Mouse (Mus musculus): ENCODE data around the gene B4galt2. TPM values are rescaled to one million over a fixed set of nuclear protein-coding genes. Genes with fewer than 3 reads are reported as not detected.
A peak's percentile ranks its signal among the peaks of the same experiment; 100 is the strongest.

Gene B4galt2
- polyA plus RNA-seq (2015; fragmentation: Nextera tagmentation; extraction: Ambion mirVana) = 10.5 and 11.1 TPM in 2 replicates

GRCm38 (mm10) chr4:117882701-117883691 lies at the start of gene B4galt2:
Gene B4galt2 (minus strand): TSS chr4:117883487.
- Histone ChIP-seq H3K4me2 (ENCODE audit: low read depth, low read length) (peak within 1 kb of the TSS; percentile 97), H3K27me3 (replicated peaks; ENCODE audit: control insufficient read depth, insufficient read depth, low read length) (no peaks in the 10 kb centered on the region), H3K9me3 (ENCODE audit: control insufficient read depth, low read length) (no peaks in the 10 kb centered on the region), H3K9ac (ENCODE audit: low read depth, low read length) (peak within 1 kb of the TSS; percentile 82), H3K36me3 (ENCODE audit: control insufficient read depth, insufficient read depth, low read length) (peaks cover 11% of the 10 kb centered on the region), H3K4me3 (ENCODE audit: low read length) (peak within 1 kb of the TSS; percentile 72), H3K4me1 (ENCODE audit: control insufficient read depth, insufficient read depth, low read length) (peaks cover 25% of the 10 kb centered on the region), H3K27ac (ENCODE audit: low read length) (peak within 1 kb of the TSS; percentile 59)
- whole genome bisulfite sequencing = 2% methylated on average over 88 of the region's 103 CpGs
- ATAC-seq = peak; percentile 45

GRCm38 (mm10) chr4:117929391-117929881 lies 46.1 kb upstream of the B4galt2 start, which contains the start of gene Artn:
Gene Artn (minus strand): TSS chr4:117929763.
- H3K27ac ChIP-seq (ENCODE audit: low read length) = 0 out of 2 replicates have a peak within 1 kb of the TSS, but pooled peaks have one; percentile 21
- H3K9ac ChIP-seq (ENCODE audit: low read depth, low read length) = peak within 1 kb of the TSS; percentile 69
- peak within 1 kb of the TSS; percentile 90 for H3K4me2 ChIP-seq (ENCODE audit: low read depth, low read length)

GRCm38 (mm10) chr4:117928699-117929241 lies 45.5 kb upstream of the B4galt2 start:
- H3K27me3 ChIP-seq (replicated peaks; ENCODE audit: control insufficient read depth, insufficient read depth, low read length) = peaks cover 33% of the 10 kb centered on the region
- peak overlapping the region; percentile 69 for H3K9ac ChIP-seq (ENCODE audit: low read depth, low read length)
- H3K9me3 ChIP-seq (ENCODE audit: control insufficient read depth, low read length) = no peaks in the 10 kb centered on the region
- ATAC-seq = peak; percentile 47
- WGBS = 3% methylated on average over 13 of the region's 13 CpGs
- H3K4me1 ChIP-seq (ENCODE audit: control insufficient read depth, insufficient read depth, low read length) = peaks cover 31% of the 10 kb centered on the region
- 0 out of 2 replicates have a peak overlapping the region, but pooled peaks have one; percentile 21 for H3K27ac ChIP-seq (ENCODE audit: low read length)
- peak overlapping the region; percentile 90 for H3K4me2 ChIP-seq (ENCODE audit: low read depth, low read length)
- no peaks in the 10 kb centered on the region for H3K36me3 ChIP-seq (ENCODE audit: control insufficient read depth, insufficient read depth, low read length)
- H3K4me3 ChIP-seq (ENCODE audit: low read length) = peak overlapping the region; percentile 55

More at GRCm38 (mm10) chr4:117929391-117929881, 46.1 kb upstream of the B4galt2 start, which contains the start of gene Artn:
- under 1% methylated on average over 33 of the region's 33 CpGs for WGBS
- Histone ChIP-seq H3K4me1 (ENCODE audit: control insufficient read depth, insufficient read depth, low read length) (peaks cover 28% of the 10 kb centered on the region), H3K27me3 (replicated peaks; ENCODE audit: control insufficient read depth, insufficient read depth, low read length) (peaks cover 33% of the 10 kb centered on the region), H3K36me3 (ENCODE audit: control insufficient read depth, insufficient read depth, low read length) (no peaks in the 10 kb centered on the region), H3K9me3 (ENCODE audit: control insufficient read depth, low read length) (no peaks in the 10 kb centered on the region), H3K4me3 (ENCODE audit: low read length) (peak within 1 kb of the TSS; percentile 55)
- peak; percentile 54 for ATAC-seq

GRCm38 (mm10) chr4:117928234-117928633 lies 44.9 kb upstream of the B4galt2 start:
- 24% methylated on average over 6 of the region's 6 CpGs for WGBS
- H3K4me2 ChIP-seq (ENCODE audit: low read depth, low read length) = 0 out of 2 replicates have a peak overlapping the region, but pooled peaks have one; percentile 3
- peaks cover 31% of the 10 kb centered on the region for H3K4me1 ChIP-seq (ENCODE audit: control insufficient read depth, insufficient read depth, low read length)
- no peaks in the 10 kb centered on the region for H3K36me3 ChIP-seq (ENCODE audit: control insufficient read depth, insufficient read depth, low read length)
- H3K9me3 ChIP-seq (ENCODE audit: control insufficient read depth, low read length) = no peaks in the 10 kb centered on the region
- no peak overlapping the region for H3K27ac ChIP-seq (ENCODE audit: low read length)
- H3K4me3 ChIP-seq (ENCODE audit: low read length) = peak overlapping the region; percentile 55; the same call in 1 of the 2 replicates
- H3K27me3 ChIP-seq (replicated peaks; ENCODE audit: control insufficient read depth, insufficient read depth, low read length) = peaks cover 33% of the 10 kb centered on the region
- H3K9ac ChIP-seq (ENCODE audit: low read depth, low read length) = peak overlapping the region; percentile 5; the same call in 1 of the 2 replicates
- no peak for ATAC-seq

DNA sequence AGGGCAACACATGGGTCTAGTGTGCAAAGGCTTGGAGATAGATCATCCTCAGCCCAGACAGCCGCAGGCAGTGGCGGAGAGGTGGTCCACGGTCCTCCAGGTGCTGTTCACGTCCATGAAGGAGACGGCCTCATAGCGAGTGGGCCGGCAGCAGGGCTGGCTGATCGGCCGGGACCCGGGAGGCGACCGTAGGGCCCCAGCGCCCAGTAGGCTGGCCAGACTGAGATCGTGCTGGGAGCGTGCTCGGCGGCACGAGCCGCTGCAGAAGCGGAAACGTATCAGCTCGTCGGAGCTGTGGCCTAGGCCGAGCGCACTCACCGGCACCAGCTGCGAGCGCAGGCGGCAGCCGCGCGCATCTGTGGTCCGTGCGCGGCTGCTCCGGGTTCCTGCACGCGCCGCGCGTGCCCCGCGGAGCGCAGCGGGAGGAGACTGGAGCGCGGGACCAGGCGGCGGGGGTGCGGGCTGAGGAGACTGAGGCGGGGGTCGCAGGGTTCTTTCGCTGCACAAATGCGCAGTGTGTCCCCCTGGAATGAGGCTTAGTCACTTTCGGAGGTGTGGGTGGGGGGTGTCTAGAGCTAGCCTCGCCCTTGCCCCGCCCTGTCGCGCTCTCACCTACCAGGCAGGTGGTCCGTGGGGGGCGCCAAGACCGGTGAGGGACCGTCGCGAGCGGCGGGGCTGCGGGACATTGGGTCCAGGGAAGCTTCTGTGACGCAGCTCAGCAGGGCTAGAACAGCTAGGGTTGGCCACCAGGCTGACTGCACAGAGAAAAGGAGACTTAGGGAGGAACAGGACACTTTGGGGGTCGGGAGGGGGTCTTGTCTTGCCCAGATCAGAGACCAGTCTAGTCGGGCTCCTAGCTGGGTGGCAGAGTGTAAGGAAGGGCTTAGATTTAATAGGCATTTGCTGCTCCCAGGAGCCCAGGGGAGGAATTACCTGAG lies 43.5 kb upstream of the B4galt2 start:
- peak overlapping the region; percentile 52 for H3K4me3 ChIP-seq (ENCODE audit: low read length)
- H3K9me3 ChIP-seq (ENCODE audit: control insufficient read depth, low read length) = no peaks in the 10 kb centered on the region
- H3K9ac ChIP-seq (ENCODE audit: low read depth, low read length) = peak overlapping the region; percentile 62
- peak; percentile 62 for ATAC-seq
- 3% methylated on average over 71 of the region's 71 CpGs for WGBS
- peak overlapping the region; percentile 97 for H3K4me2 ChIP-seq (ENCODE audit: low read depth, low read length)
- no peaks in the 10 kb centered on the region for H3K36me3 ChIP-seq (ENCODE audit: control insufficient read depth, insufficient read depth, low read length)
- H3K27ac ChIP-seq (ENCODE audit: low read length) = no peak overlapping the region
- peaks cover 33% of the 10 kb centered on the region for H3K27me3 ChIP-seq (replicated peaks; ENCODE audit: control insufficient read depth, insufficient read depth, low read length)
- peaks cover 31% of the 10 kb centered on the region for H3K4me1 ChIP-seq (ENCODE audit: control insufficient read depth, insufficient read depth, low read length)

GRCm38 (mm10) chr4:117924916-117925315 lies 41.6 kb upstream of the B4galt2 start:
- Histone ChIP-seq H3K4me3 (ENCODE audit: low read length) (no peak overlapping the region), H3K27ac (ENCODE audit: low read length) (no peak overlapping the region; the same call in 1 of the 2 replicates), H3K4me2 (ENCODE audit: low read depth, low read length) (no peak overlapping the region), H3K9me3 (ENCODE audit: control insufficient read depth, low read length) (no peaks in the 10 kb centered on the region), H3K9ac (ENCODE audit: low read depth, low read length) (no peak overlapping the region), H3K27me3 (replicated peaks; ENCODE audit: control insufficient read depth, insufficient read depth, low read length) (peaks cover 33% of the 10 kb centered on the region), H3K36me3 (ENCODE audit: control insufficient read depth, insufficient read depth, low read length) (no peaks in the 10 kb centered on the region), H3K4me1 (ENCODE audit: control insufficient read depth, insufficient read depth, low read length) (peaks cover 30% of the 10 kb centered on the region)
- ATAC-seq = no peak
- 59% methylated on average over 5 of the region's 6 CpGs for WGBS

DNA sequence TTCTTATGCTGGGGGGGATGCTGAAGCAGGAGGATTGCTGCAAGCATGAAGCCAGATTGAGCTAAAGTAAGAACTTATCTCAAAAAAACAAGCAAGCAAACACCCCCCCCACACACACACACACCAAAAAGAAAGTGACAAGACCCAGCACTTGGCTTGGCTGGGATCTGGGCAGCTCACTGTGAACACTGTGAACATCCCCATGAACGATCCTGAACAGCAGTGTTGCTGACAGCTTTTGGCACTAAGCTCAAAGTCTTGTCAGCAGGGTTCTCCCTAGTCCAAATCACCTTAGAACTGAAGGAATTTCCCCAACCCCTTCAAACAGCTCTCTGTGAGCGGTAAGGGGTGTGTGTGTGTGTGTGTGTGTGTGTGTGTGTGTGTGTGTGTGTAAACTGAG lies 40.2 kb upstream of the B4galt2 start:
- peaks cover 22% of the 10 kb centered on the region for H3K4me1 ChIP-seq (ENCODE audit: control insufficient read depth, insufficient read depth, low read length)
- WGBS = 46% methylated on average over 2 of the region's 2 CpGs
- no peak for ATAC-seq
- no peak overlapping the region for H3K4me3 ChIP-seq (ENCODE audit: low read length)
- H3K9ac ChIP-seq (ENCODE audit: low read depth, low read length) = no peak overlapping the region
- no peak overlapping the region for H3K4me2 ChIP-seq (ENCODE audit: low read depth, low read length)
- peaks cover 31% of the 10 kb centered on the region for H3K27me3 ChIP-seq (replicated peaks; ENCODE audit: control insufficient read depth, insufficient read depth, low read length)
- H3K9me3 ChIP-seq (ENCODE audit: control insufficient read depth, low read length) = no peaks in the 10 kb centered on the region
- no peaks in the 10 kb centered on the region for H3K36me3 ChIP-seq (ENCODE audit: control insufficient read depth, insufficient read depth, low read length)
- H3K27ac ChIP-seq (ENCODE audit: low read length) = no peak overlapping the region

DNA sequence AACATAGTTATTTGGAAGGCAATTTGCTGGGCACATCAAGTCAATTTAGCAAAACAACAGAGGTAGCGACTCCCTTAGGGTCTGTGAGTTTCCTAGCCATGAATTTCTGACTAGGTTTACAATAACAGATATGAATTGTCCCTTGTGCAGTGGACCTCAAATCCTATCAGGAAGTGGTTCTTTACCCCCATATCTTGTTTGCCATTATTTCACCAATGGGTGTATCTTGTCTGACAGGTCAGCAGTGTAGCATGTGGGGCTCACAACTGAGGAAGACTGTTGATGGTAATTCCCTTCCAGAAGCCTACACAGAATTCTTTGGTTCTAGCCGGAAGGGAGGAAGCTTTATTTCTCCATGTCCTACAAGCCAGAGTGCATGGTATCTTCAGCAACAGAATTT lies 38.1 kb upstream of the B4galt2 start:
- Histone ChIP-seq H3K9ac (ENCODE audit: low read depth, low read length) (no peak overlapping the region), H3K4me1 (ENCODE audit: control insufficient read depth, insufficient read depth, low read length) (peaks cover 10% of the 10 kb centered on the region; the same call in 1 of the 2 replicates), H3K4me3 (ENCODE audit: low read length) (no peak overlapping the region), H3K27ac (ENCODE audit: low read length) (no peak overlapping the region), H3K36me3 (ENCODE audit: control insufficient read depth, insufficient read depth, low read length) (no peaks in the 10 kb centered on the region), H3K4me2 (ENCODE audit: low read depth, low read length) (no peak overlapping the region), H3K9me3 (ENCODE audit: control insufficient read depth, low read length) (no peaks in the 10 kb centered on the region), H3K27me3 (replicated peaks; ENCODE audit: control insufficient read depth, insufficient read depth, low read length) (peaks cover 12% of the 10 kb centered on the region)
- 88% methylated on average over 2 of the region's 2 CpGs for WGBS
- no peak for ATAC-seq

Measured in intestine, embryonic 16.5 days (tissue).